Mouse (Mus musculus) ovary, postnatal 14 days (tissue): ENCODE measurements around the gene Ilk.
"Not testable (repeated sequence)": the region's sequence is repeated elsewhere in the genome, so short reads cannot be mapped to it uniquely, and the experiment has no call there.

Experiments
- DNase-seq: peaks from one replicate; pipeline ENCODE4 v3.0.0; 2022; ENCODE audit warnings: low spot score

Gene Ilk

DNA sequence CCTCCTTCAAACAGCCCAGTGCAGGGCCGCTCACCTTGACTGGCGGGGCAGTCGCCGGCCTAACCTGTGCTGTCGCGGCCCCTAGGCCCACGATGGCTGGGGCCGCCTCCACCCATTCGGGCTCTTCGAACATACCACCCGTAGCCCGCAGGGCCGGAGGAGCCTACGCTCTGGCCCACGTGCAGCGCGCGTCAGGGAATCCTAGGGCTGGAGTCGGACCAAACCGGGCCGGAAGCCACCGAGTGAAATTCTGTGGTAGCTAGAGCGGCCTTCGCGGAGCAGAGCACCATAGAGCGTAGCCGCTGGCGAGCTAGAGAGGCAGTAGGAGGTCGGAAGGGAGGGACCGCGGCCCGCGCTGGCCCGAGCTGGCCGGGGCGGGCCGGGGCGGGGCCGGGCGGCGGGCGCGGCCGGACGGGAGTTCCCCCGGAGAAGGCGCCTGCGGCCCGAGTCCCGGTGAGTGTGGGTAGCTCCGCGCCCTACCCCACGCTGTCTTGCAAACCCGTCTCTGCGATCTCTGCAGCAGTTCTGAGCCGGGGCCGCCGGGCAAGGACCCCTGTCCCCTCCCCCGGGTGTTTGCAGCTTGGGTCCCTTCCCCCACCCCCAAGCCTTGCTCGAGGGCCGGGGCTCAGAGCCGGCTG is at the start of gene Ilk:
Gene Ilk, plus strand, starts transcription at position 329 of the 638 bp plus-strand sequence.
- peak; percentile 86 for DNase-seq

DNA sequence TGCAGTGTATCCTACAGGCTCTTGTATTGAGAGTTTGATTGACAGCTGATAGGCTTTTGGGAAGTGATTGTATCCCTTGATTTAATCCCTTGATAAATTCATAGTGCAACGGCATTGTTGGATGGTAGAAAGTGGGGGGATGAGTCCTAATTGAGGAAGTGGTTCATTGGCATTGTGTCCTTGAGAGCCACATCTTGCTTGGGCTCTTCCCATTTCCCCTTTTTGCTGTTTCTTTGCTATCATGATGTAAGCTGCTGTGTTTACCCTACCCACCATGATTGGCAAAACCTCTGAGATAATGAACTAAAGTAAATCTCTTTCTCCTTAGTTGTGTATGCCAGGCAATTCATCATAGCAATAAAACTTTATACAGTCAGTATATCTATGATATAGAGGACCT is 45.5 kb upstream of the Ilk start:
- no peak for DNase-seq

DNA sequence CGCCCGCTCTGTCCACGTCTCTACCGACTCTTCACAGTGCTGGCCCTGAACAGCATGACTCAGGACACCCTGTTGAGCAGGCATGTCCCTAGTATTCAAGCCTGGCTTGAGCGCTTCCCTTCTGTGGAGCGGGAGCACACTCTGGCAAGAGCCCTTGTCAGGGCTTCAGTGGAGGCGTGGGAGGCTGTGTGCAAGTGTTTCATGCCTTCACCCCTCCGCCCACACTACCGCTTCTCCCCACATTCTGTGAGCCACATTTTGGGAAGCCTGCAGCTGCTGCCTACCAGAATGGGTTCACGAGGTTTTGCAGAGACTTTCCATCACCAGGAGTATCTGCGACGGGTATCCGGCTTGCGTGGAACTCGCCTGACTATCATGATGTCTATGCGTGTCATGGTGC is 33.2 kb upstream of the Ilk start:
- no peak for DNase-seq

DNA sequence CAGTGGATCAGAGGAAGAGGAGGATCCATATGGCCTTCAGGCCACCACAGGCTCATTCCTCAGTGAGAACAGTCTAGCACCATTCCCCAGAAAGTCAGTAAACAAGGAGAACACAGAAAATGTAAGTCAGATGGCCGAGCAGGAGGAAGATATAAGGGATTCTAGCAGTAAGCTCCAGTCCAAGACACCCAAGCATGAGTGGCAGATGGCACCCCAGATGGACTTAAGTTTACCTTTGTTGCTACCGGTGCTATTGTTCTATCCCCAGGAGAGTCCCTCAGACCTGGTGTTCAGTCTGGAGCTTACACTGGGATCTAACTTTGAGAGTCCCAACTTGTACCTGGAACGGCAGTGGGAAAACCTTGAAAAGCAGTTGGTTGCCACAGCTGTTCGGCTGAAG is 32.6 kb upstream of the Ilk start:
- no peak for DNase-seq

DNA sequence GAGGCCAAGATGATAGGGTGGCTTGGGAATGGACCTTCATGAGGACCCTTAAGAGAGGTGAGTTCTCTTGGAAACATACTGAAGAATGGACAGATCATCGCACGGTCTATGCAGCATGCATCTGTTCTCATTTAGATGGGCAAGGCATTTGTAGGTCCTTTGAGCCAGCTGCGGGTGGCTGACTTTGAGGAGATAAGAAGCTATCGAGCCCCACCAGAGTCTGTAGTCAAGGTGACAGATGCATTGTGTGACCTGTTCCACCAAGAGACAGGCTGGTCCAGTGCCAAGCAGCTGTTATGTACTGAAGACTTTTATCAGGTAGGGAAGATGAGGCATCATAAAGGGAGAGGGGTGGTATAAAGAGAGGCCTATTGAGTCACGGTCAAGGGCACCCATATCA is 27.7 kb upstream of the Ilk start:
- DNase-seq = no peak

DNA sequence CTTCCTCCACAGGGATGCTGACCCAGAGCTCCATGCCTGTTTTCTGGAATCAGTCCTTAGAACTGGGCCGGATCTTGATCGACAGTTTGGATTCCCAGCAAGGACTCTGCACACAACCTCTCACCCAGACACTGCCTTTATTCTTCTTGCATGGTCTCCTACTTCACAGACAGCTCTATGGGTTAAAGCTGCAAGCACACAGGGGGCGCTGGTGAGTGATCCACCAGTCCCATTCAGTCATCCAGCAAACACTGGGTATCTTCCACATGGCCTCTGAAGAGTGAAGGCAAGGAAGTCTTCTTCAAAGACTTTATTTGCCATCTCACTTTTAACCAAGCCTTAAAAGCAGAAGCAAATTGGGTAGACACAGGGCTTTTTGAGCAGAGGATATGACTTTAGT is 21.0 kb upstream of the Ilk start:
- DNase-seq = no peak

DNA sequence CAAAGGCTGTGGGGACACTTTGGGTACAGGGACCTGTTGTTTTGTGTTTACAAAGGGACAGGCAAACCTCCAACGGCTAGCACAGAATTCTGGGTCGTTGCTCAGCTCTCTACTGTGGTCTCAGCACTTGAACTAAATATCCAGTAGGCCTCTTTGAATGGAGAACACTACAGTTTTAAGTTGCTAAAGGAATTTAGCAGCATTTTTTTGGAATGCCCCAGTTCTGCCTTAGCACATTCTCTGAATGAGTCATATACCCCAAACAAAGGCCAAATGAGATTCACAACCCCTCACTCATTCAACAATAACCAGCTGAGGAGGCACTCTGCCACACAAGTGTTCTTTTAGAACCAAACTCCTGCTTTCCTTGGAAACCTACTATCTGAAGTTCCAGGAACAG is 14.5 kb upstream of the Ilk start:
- DNase-seq = no peak

DNA sequence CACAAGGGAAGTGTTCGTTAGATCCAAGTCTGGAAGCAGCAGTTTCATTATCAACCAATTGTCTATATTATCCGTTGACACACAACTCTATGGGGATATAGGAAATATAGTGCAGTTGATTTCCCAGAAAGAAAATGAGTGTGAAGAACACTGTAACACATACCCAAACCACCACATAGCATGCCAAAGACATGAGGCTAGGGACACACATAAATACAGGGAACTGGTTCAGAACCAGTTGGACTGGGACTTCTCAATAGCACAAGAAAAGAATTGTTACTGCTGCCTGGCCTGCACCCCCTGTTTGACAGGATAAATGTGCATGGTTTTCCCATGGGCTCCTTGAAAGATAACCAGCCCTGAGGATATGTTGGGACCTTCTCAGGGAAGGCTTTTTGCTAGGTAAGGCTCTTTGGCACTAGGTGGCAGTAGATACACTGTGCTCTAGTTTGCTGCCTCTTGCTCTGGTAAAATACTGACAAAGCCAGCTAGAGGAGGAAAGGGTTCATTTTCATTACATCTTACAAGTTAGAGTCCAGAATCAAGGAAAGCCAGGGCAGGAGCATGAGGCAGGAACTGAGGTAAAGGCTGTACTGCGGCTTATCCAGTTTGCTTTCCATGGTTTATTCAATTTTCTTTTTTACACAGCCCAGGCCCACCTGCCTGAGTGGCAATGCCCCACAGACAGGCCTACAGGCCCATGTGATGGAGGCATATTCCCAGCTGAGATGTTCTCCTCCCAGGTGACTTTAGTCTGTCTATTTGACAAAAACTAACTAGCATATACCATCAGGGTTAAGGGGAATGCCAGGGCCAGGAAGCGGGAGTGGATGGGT is 10.0 kb upstream of the Ilk start:
- DNase-seq = peak; percentile 36

DNA sequence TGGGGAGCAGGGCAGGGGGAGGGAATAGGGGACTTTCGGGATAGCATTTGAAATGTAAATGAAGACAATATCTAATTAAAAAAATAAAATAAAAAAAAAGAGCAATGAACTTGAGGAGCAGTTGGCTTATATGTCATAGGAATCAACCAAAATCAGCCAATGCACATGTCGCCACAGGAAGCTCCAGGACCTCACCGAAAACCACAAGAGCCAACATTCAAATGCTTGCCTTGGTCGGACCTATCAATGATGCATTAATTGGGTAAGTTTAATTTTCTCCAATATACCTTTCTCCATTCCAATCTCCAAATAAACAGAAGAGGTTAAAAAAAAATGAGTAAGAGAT is 9.4 kb upstream of the Ilk start:
- no peak for DNase-seq

DNA sequence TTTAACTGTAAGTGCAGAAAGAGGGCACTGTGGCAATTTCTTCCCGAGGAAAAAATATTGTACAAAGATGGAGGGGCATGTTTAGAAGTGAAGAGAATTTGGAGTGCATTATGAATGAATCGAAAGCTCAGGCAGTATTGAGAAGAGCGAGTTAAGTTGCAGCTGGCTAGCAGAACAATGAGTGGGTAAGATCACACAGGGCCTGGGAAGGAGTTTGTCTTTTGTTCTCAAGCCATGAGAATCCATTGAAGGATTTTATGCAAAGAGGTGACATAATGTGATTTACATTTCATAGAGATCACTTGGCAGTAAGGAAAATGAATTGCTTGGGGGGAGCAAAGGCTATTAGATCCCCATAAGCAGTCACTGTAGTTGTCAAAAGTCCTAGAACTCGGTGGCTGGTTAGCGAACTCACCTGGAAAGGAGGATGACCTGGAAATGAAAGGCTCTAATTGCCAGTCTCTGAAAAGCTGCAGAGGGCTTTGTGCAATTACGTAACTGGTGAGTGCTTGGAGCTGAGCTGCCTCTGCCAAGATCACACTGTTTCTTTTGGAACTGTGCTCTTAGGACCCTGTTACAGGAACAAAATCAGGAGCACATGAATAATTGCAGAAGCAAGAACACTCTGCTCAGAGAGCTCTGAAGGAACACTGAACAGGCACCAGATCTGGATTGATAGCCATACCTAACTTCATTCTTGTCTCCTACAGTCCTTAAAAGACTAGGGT is 7.5 kb upstream of the Ilk start:
- no peak for DNase-seq

DNA sequence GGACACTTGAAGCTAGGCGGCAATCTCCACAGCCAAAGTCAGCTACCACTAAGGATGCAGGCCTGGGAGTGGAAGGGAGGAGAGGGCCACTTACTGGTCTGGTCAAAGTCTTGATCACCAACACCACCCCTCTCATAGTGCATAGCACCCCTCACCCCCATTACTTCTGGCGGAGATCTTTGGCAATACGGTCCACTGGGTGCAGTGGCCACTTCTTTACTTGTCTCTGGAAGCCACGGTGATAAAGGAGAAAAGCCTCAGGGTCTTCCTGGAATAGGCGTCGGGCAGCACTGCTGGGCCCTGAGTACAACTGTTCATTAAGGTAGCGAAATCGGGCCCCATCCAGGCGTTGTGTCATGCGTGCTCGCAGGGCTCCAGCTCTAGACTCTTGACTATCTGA is 2.6 kb upstream of the Ilk start:
- DNase-seq = no peak

DNA sequence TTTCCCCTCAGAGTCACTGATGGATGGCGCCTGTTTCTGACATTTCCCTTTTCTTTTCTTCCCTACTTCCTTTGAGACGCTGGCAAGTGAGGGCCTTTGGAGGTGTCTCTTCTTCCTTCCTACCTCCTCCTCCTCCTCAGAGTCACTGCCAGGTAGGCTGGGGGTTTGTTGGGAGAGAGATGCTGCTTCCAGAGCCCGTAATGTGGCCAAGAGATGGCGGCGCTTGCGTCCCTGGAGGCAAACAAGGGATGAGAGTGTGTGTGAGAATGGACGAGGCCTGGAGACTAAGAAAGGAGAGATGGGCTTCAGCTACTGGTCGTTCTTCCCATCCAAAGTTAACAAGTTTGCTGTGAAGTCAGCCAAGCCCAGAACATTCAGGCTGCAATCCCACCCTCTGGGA is 1.6 kb upstream of the Ilk start:
- no peak for DNase-seq

DNA sequence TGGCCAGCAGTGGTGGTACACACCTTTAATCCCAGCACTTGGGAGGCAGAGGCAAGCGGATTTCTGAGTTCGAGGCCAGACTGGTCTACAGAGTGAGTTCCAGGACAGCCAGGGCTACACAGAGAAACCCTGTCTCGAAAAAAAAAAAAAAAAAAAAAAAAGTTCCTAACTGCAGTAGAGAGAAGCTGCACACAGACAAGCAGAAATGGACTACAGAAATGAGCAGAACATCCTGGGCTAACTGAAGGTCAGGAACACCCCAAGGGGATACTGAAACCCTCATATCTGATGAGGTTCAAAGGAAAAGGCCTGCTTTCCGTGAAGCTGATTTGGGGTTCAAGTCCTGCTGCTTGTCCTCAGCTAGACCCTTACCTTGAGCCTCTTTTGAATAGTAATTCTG is 928 bp upstream of the Ilk start:
- not testable (repeated sequence) for DNase-seq

DNA sequence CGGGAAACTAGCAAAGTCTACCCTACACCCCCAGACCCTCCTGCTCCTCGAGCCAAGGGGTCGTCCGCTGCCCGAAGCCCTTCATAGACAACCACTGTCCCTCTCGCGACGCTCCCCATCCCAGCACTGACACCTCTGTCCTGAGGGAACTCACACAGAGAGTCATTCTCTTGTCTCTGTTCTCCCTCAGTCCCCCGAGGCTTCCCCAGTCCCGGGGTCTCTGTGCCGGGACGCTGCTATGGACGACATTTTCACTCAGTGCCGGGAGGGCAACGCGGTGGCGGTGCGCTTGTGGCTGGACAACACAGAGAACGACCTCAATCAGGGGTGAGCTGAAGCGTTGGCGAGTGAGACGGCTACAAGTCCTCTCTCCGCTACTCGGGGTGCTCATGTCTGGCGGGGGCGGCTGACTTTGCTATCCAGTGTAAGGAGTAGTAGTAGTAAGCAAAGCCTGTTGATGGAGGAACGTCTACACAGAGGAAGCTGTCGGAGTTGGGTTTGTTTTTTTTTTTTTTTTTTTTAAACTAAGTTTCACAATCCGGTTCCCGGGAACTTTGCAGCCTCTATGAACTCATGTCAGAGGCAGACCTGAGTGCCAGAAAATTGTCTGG is 624 bp downstream of the Ilk start, which contains the start of gene Rrp8:
Gene Rrp8, minus strand, starts transcription at position 475 of the 611 bp plus-strand sequence.
- peak; percentile 33 for DNase-seq

DNA sequence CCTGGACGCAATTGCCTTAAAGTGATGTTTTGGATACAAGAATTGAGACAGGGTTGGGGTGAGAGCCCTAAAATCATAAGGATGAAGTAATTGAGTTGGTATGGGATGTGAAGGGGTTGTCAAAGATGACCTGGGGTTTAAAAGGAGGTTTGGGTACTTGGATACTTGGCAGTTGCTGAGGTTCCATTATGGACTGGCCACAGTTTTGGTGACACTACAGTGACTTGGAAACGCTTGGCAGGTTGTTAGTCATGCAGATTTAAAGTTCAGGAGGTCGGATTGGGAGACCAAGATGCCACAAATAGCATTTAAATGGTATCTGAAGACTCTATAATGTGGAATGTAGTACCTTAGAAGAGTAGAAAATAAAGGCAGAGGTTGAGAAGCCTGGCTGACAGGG is 1.3 kb downstream of the Ilk start:
- no peak for DNase-seq

DNA sequence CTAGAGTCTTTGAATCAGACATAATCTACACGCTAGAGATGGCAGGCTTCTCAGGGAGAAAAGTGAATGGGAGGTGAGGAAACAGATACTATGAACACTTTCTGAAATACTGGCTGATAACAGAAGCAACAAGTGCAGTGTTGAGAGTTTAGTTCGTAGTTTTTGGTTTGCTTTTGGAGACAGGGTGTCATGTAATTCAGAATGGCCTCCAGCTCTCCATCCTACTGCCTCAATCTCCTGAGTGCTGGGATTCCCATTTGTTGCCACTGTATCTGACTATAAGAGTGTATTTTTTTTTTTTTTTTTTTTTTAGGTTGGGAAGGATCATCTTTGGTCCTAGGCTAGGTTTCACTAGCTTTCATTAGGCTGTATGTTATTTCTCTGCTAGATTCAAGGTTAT is 1.9 kb downstream of the Ilk start:
- no peak for DNase-seq

DNA sequence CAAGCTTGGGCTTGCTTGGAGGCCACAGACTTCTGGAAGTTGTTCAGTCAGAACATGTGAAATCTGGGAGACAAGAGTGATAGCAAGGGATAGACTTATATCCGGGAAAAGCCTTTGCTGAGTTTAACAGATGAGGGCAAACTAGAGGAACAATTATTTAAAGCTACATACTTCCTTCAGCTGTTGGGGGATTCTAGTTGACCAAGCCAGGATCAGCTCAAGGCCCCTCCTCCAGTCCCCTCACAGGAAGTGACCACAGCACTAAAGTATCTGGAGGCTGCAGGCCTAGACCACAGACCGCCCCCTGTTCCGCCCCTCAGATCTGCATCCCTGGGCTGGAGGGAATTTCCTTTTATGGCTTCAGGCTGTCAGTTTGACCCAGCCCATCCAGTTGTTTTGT is 2.6 kb downstream of the Ilk start:
- peak; percentile 29 for DNase-seq

DNA sequence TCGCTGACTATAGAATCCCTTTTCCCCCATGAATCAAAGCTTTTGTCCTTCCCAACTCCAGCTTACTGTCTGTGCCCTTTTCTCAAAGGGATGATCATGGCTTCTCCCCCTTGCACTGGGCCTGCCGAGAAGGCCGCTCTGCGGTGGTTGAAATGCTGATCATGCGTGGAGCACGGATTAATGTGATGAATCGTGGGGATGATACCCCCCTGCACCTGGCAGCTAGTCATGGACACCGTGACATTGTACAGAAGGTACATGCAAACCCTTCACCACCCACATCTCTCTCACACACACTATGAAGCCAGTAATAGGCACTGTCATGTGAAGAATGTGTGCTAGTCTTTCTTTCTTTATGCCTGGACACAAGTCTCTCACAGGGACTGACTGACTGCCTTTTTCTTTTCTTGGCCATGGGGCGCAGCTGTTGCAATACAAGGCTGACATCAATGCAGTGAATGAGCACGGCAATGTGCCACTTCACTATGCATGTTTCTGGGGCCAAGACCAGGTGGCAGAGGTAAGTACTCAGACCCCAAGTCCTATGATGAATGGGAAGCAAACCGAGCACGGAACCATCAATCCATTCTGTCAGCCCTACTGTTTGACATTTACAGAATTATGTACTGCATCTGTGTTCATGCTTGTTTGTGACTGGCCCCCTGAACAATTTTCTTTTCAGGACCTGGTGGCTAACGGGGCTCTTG is 3.9 kb downstream of the Ilk start:
- DNase-seq = no peak

DNA sequence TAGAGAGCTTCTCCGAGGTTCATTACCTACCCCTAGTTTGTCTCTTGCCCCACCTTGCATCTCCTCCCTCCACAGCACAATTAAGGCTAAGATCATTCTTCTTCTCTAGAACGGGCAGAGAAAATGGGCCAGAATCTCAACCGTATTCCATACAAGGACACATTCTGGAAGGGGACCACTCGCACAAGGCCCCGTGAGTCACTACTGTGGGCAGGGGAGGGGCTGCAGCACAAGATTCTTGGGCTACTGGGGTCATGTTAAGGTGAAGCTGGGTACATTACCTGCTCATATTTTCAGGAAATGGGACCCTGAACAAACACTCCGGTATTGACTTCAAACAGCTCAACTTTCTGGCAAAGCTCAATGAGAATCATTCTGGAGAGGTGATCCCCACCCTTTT is 4.5 kb downstream of the Ilk start:
- DNase-seq = no peak

DNA sequence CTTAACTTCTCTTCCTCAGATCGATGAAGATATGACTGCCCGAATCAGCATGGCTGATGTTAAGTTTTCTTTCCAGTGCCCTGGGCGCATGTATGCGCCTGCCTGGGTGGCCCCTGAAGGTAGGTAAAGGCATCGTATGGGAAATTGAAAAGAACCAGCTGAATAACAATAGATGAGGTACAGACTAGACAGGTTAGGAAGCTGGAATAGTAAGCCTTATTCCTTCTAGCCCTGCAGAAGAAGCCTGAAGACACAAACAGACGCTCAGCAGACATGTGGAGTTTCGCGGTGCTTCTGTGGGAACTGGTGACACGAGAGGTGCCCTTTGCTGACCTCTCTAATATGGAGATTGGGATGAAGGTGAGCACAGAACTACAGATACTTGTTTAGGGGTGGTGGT is 5.6 kb downstream of the Ilk start:
- no peak for DNase-seq

DNA sequence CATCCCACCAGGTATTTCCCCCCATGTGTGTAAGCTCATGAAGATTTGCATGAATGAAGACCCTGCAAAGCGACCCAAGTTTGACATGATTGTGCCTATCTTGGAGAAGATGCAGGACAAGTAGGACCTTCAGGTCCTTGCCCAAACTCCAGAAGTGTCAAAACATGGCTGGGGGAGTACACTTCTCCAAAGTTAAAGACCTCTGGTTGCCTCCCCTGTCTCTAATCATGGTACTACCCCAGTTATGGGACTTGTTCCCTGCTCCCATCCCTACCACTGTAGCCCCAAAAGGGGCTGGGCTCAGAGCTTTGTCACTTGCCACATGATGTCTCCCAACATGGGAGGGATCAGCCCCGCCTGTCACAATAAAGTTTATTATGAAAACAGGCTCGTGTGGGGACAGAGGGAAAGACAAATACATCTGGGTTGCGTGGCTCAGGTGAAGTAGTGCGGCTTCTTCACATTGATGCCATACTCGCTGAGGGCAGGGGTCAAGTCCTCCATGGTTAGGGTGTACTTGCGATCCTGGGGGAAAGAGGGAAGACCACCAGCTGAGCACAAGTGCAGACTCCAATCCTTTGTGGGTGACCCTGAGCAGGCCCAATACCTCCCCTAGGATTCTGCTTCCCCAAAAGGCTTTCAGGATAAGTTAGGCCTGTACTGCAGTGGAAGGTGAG is 6.3 kb downstream of the Ilk start:
- DNase-seq = not testable (repeated sequence)
